Mouse (Mus musculus): ENCODE data around the gene Gabpb2. TPM values are rescaled to one million over a fixed set of nuclear protein-coding genes. Genes with fewer than 3 reads are reported as not detected.

Gene Gabpb2
- polyA plus RNA-seq, 1 experiment from 2014 or later: 4.3 TPM

DNA sequence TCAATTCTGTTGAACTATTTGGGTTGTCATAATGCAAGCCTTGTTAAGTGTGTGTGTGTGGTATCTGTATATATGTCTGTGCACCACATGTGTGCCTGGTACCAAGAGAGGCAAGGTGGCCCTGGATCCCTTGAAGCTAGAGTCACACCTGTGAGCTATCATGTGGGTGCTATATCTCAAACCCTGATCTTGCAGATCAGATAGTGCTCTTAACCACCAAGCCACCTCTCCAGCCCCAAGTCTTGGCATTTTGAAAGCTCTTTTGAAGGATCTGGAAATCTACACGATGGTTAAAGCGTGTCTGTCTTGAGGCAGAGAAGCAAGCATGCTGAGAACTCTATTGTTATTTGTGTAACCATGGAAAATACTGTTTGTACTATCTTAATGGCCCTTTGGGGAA lies 7.1 kb downstream of the Gabpb2 start:
- H3K4me2 ChIP-seq (ENCODE audit: low read length): no peak overlapping the region
- WGBS: 81% methylated on average over 2 of the region's 2 CpGs
- DNase-seq (ENCODE audit: low spot score): no peak
- no peak for ATAC-seq
- peaks cover 25% of the 10 kb centered on the region for H3K36me3 ChIP-seq (ENCODE audit: control insufficient read depth, insufficient read depth, low read length)
- H3K9ac ChIP-seq (ENCODE audit: low read length): no peak overlapping the region
- H3K9me3 ChIP-seq (replicated peaks; ENCODE audit: control insufficient read depth, low read length): no peaks in the 10 kb centered on the region
- no peak overlapping the region for H3K27ac ChIP-seq (ENCODE audit: low read depth, low read length)
- no peaks in the 10 kb centered on the region for H3K27me3 ChIP-seq (replicated peaks; ENCODE audit: control insufficient read depth, insufficient read depth, low read length)
- H3K4me3 ChIP-seq (ENCODE audit: low read depth, low read length): no peak overlapping the region
- no peaks in the 10 kb centered on the region for H3K4me1 ChIP-seq (ENCODE audit: control insufficient read depth, insufficient read depth, low read length)

DNA sequence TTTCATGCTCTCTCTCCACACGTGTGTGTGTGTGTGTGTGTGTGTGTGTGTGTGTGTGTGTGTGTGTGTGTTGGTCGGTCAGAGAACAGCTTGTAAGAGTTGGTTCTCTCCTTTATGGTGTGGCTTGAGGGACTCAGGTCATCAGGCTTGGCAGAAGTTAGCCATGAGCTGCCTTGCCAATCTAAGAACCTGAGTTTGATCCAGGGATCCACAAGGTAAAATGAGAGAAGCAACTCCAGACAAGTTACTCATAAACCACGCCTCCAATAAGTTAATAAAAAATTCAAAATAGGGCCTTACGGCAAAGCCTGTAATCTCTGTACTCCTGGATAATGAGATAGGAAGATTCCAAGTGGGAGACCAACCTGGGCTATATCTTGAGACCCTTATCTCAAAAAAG lies 9.4 kb downstream of the Gabpb2 start:
- Histone ChIP-seq H3K36me3 (ENCODE audit: control insufficient read depth, insufficient read depth, low read length) (peaks cover 39% of the 10 kb centered on the region), H3K9me3 (replicated peaks; ENCODE audit: control insufficient read depth, low read length) (no peaks in the 10 kb centered on the region), H3K4me1 (ENCODE audit: control insufficient read depth, insufficient read depth, low read length) (no peaks in the 10 kb centered on the region), H3K27me3 (replicated peaks; ENCODE audit: control insufficient read depth, insufficient read depth, low read length) (no peaks in the 10 kb centered on the region), H3K4me3 (ENCODE audit: low read depth, low read length) (no peak overlapping the region), H3K9ac (ENCODE audit: low read length) (no peak overlapping the region), H3K4me2 (ENCODE audit: low read length) (no peak overlapping the region), H3K27ac (ENCODE audit: low read depth, low read length) (no peak overlapping the region)
- 89% methylated on average over 4 of the region's 4 CpGs for WGBS
- DNase-seq (ENCODE audit: low spot score): no peak
- no peak for ATAC-seq

DNA sequence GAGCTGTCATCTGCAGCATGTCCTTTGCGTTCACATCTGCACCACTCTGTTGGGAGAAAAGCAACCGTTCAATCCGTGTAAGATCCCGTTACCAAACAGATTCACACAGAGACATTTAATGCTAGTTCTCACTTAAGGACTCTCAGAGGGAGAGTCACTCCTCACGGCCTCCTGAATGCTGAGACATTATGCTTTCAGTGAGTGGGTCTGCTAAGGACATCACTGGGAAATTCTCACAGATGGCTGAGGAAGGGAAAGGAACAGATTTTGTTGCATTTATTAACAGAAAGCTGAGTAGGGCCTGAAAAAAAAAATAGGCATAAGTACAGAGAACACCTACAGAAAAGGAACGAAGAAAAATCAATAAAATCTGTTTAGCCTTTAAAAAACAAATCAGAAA lies 13.8 kb downstream of the Gabpb2 start:
- Histone ChIP-seq H3K4me2 (ENCODE audit: low read length) (no peak overlapping the region), H3K27me3 (replicated peaks; ENCODE audit: control insufficient read depth, insufficient read depth, low read length) (no peaks in the 10 kb centered on the region), H3K27ac (ENCODE audit: low read depth, low read length) (no peak overlapping the region), H3K9me3 (replicated peaks; ENCODE audit: control insufficient read depth, low read length) (no peaks in the 10 kb centered on the region), H3K9ac (ENCODE audit: low read length) (no peak overlapping the region), H3K4me3 (ENCODE audit: low read depth, low read length) (no peak overlapping the region), H3K36me3 (ENCODE audit: control insufficient read depth, insufficient read depth, low read length) (peaks cover 74% of the 10 kb centered on the region), H3K4me1 (ENCODE audit: control insufficient read depth, insufficient read depth, low read length) (no peaks in the 10 kb centered on the region)
- DNase-seq (ENCODE audit: low spot score) (no peak), ATAC-seq (no peak)
- 91% methylated on average over 6 of the region's 6 CpGs for WGBS

DNA sequence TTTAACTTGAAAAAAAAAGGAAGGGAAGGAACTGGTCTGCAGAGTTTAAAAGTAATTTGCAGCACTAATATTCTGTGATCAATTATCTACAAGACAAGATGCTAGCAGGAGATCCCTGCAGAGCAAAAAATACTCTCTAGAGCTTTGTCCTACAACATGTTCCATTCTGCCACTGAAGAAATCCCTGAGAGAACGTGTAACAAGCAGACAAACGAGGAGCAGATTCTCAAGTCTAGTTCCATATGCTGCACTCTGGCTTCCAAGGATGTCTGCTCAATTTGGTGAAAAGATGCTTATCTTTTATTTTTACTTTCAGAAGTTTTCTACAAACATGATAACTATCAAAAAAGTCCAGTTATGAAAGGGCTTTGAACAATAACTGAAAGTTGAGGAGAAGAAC lies 17.2 kb downstream of the Gabpb2 start:
- Histone ChIP-seq H3K4me3 (ENCODE audit: low read depth, low read length) (no peak overlapping the region), H3K9me3 (replicated peaks; ENCODE audit: control insufficient read depth, low read length) (no peaks in the 10 kb centered on the region), H3K27ac (ENCODE audit: low read depth, low read length) (no peak overlapping the region), H3K4me2 (ENCODE audit: low read length) (no peak overlapping the region), H3K9ac (ENCODE audit: low read length) (no peak overlapping the region), H3K36me3 (ENCODE audit: control insufficient read depth, insufficient read depth, low read length) (peaks cover 82% of the 10 kb centered on the region), H3K4me1 (ENCODE audit: control insufficient read depth, insufficient read depth, low read length) (no peaks in the 10 kb centered on the region), H3K27me3 (replicated peaks; ENCODE audit: control insufficient read depth, insufficient read depth, low read length) (no peaks in the 10 kb centered on the region)
- WGBS: 63% methylated on average over 2 of the region's 2 CpGs
- ATAC-seq (no peak), DNase-seq (ENCODE audit: low spot score) (no peak)

DNA sequence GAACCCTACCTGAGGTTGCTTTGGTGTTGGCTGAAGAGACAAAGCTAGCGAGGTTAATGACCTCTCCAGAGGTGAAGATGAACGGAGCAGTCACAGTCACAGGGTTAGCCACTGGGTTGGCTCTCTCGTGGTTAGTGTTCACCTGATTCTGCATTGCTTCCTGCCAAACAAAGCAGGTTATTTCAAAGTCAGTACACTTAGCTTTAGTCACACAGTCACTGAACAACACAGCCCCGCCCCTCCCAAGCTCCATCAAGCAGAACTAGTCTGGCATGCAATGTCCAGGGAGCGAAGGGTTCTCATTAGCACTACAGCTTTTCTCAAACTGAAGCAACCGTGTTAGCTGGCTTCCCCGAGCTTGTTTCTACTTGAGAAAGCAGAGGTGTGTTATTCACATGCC lies 17.6 kb downstream of the Gabpb2 start:
- H3K27me3 ChIP-seq (replicated peaks; ENCODE audit: control insufficient read depth, insufficient read depth, low read length): no peaks in the 10 kb centered on the region
- H3K36me3 ChIP-seq (ENCODE audit: control insufficient read depth, insufficient read depth, low read length): peaks cover 84% of the 10 kb centered on the region
- WGBS: 75% methylated on average over 7 of the region's 7 CpGs
- no peaks in the 10 kb centered on the region for H3K9me3 ChIP-seq (replicated peaks; ENCODE audit: control insufficient read depth, low read length)
- H3K4me2 ChIP-seq (ENCODE audit: low read length): no peak overlapping the region
- no peak overlapping the region for H3K27ac ChIP-seq (ENCODE audit: low read depth, low read length)
- ATAC-seq (no peak), DNase-seq (ENCODE audit: low spot score) (no peak)
- no peaks in the 10 kb centered on the region for H3K4me1 ChIP-seq (ENCODE audit: control insufficient read depth, insufficient read depth, low read length)
- no peak overlapping the region for H3K9ac ChIP-seq (ENCODE audit: low read length)
- no peak overlapping the region for H3K4me3 ChIP-seq (ENCODE audit: low read depth, low read length)

DNA sequence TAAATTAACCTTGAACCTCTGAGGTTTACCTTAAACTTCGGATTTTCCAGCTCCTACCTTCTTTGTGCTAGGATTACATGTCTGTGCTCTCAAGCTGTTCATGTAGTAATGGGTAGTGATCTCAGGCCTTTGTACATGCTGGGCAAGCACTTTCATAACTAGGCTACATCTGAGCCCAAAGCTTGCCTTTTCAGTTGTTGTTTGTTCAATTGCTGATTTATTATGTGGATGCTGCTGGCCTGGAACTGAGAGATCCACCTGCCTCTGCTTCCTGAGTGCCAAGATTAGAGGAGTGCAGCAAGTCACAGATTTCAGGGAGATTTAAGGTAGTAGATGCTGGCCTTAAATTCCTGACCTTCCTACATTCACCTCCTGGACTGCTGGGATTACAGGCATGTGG lies 18.6 kb downstream of the Gabpb2 start:
- WGBS: 87% methylated on average over 1 of the region's 1 CpGs

DNA sequence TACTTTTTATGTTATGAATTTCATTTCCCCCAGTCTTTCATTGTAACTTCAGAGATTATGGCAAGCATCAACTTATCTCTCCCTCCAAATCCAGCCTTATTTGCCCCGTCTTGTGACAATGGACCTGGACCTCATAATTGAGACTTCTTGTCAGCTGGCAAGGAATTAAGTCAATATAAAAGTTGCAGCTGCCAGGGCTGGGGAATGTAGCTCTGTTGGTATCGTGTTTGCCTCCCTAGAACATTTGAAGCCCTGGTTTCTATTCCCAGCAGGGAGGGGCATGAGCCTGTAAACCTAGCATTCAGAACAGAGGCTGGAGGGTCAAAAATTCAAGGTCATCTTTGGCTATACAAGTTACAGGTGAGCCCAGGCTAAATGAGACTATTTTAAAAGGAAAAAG lies 21.9 kb downstream of the Gabpb2 start:
- peaks cover 62% of the 10 kb centered on the region for H3K36me3 ChIP-seq (ENCODE audit: control insufficient read depth, insufficient read depth, low read length)
- no peaks in the 10 kb centered on the region for H3K4me1 ChIP-seq (ENCODE audit: control insufficient read depth, insufficient read depth, low read length)
- H3K9me3 ChIP-seq (replicated peaks; ENCODE audit: control insufficient read depth, low read length): no peaks in the 10 kb centered on the region
- no peaks in the 10 kb centered on the region for H3K27me3 ChIP-seq (replicated peaks; ENCODE audit: control insufficient read depth, insufficient read depth, low read length)
- no peak for DNase-seq (ENCODE audit: low spot score)
- 85% methylated on average over 2 of the region's 2 CpGs for WGBS
- no peak overlapping the region for H3K4me3 ChIP-seq (ENCODE audit: low read depth, low read length)
- H3K27ac ChIP-seq (ENCODE audit: low read depth, low read length): no peak overlapping the region
- no peak overlapping the region for H3K4me2 ChIP-seq (ENCODE audit: low read length)
- no peak for ATAC-seq
- H3K9ac ChIP-seq (ENCODE audit: low read length): no peak overlapping the region

More for the DNA sequence above, 18.6 kb downstream of the Gabpb2 start:
- Histone ChIP-seq H3K4me1 (ENCODE audit: control insufficient read depth, insufficient read depth, low read length) (no peaks in the 10 kb centered on the region), H3K4me3 (ENCODE audit: low read depth, low read length) (no peak overlapping the region), H3K27ac (ENCODE audit: low read depth, low read length) (no peak overlapping the region), H3K27me3 (replicated peaks; ENCODE audit: control insufficient read depth, insufficient read depth, low read length) (no peaks in the 10 kb centered on the region), H3K36me3 (ENCODE audit: control insufficient read depth, insufficient read depth, low read length) (peaks cover 85% of the 10 kb centered on the region), H3K9me3 (replicated peaks; ENCODE audit: control insufficient read depth, low read length) (no peaks in the 10 kb centered on the region), H3K4me2 (ENCODE audit: low read length) (no peak overlapping the region), H3K9ac (ENCODE audit: low read length) (no peak overlapping the region)
- ATAC-seq (no peak), DNase-seq (ENCODE audit: low spot score) (no peak)

DNA sequence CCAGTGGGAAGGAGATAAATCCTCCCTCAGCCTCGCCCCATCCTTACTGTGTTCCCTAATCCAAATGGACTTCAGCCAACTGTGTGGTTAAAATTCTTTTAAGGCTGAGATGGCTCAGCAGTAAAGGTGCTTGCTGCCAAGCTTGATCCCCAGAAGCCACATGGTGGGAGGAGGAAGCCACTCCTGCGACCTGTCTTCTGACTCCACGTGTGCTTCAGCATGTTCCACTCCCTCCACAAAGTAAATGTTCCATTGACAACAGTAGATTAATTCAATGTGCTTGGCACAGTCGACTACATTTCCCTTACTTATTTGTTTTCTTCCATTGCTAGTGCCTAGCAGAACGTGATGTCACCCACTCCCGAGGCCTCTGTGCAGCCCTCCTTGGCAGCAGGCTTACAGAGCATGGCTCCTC lies 23.0 kb downstream of the Gabpb2 start:
- DNase-seq (ENCODE audit: low spot score): no peak
- ATAC-seq: no peak
- Histone ChIP-seq H3K4me2 (ENCODE audit: low read length) (no peak overlapping the region), H3K9ac (ENCODE audit: low read length) (no peak overlapping the region), H3K4me3 (ENCODE audit: low read depth, low read length) (no peak overlapping the region), H3K36me3 (ENCODE audit: control insufficient read depth, insufficient read depth, low read length) (peaks cover 62% of the 10 kb centered on the region), H3K9me3 (replicated peaks; ENCODE audit: control insufficient read depth, low read length) (no peaks in the 10 kb centered on the region), H3K27me3 (replicated peaks; ENCODE audit: control insufficient read depth, insufficient read depth, low read length) (no peaks in the 10 kb centered on the region), H3K4me1 (ENCODE audit: control insufficient read depth, insufficient read depth, low read length) (no peaks in the 10 kb centered on the region), H3K27ac (ENCODE audit: low read depth, low read length) (no peak overlapping the region)
- WGBS: 76% methylated on average over 6 of the region's 6 CpGs

DNA sequence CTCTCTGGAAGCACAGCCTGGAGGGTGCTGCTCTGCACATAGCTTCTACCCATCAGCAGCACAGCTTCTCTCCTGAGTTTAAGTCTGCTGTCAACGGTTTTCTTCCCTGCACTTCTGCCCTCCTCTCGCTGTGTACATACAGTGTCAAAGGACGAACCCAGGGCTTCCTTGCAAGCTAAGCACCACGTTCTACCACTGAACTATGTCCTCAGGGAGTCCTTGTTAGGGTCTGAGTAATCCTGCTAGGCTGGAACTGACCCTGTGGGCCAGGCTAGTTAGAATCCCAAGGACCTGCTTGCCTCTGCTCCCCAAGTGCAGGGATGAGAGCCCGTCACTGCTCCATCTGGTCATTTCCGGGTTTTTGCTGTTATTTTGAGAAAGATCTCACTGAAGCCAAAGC lies 30.8 kb downstream of the Gabpb2 start:
- no peak for ATAC-seq
- Histone ChIP-seq H3K4me2 (ENCODE audit: low read length) (no peak overlapping the region), H3K9ac (ENCODE audit: low read length) (no peak overlapping the region), H3K27ac (ENCODE audit: low read depth, low read length) (no peak overlapping the region), H3K4me3 (ENCODE audit: low read depth, low read length) (no peak overlapping the region), H3K27me3 (replicated peaks; ENCODE audit: control insufficient read depth, insufficient read depth, low read length) (no peaks in the 10 kb centered on the region), H3K9me3 (replicated peaks; ENCODE audit: control insufficient read depth, low read length) (no peaks in the 10 kb centered on the region), H3K36me3 (ENCODE audit: control insufficient read depth, insufficient read depth, low read length) (peaks cover 70% of the 10 kb centered on the region), H3K4me1 (ENCODE audit: control insufficient read depth, insufficient read depth, low read length) (no peaks in the 10 kb centered on the region)
- no peak for DNase-seq (ENCODE audit: low spot score)
- WGBS: 88% methylated on average over 6 of the region's 6 CpGs

Data from forebrain, embryonic 14.5 days (tissue).